Mouse (Mus musculus) c-Kit-positive CD71-negative TER-119-negative erythroid progenitor cells, embryonic 14.5 days (primary cell): ENCODE results near the gene Zfyve26.

Source experiments
- DNase-seq: peaks from one replicate; pipeline ENCODE4 v3.0.0-alpha.2; 2013; ENCODE audit warnings: low read depth

Gene Zfyve26

DNA sequence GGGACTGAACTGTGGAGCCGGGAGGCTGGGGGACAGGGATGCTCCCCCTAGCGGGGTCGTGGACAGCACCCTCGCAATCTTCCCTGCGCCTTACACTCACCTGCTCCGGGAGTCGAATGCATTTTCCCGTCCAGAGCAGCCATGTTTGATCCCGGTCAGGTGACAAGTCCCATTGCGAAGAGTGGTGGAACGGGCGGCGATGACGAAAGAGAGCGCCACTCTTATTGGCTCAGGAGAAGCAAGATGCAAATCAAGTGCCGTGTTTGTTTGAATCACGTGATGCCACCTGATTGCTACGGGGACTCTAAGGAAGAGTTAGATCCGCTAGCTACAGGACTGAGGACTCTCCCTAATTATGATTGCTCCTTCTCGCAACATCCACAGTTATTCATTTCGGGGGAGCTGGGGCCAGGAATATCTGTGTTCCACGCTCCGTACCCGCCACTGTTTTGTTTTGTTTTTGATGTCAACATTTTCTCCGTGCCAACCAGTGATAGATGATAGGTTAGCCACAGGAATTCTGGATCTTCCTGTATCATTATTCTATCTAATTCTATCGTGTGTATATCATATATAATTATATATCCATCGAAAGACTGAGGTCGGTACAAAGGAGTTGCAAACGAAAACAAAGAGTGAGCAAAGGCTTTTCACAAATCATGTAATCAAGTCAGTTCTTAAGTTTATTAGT, at the start of gene Zfyve26:
Gene Zfyve26, minus strand, starts transcription at position 179 of the 691 bp plus-strand sequence.
- DNase-seq: peak; percentile 92

DNA sequence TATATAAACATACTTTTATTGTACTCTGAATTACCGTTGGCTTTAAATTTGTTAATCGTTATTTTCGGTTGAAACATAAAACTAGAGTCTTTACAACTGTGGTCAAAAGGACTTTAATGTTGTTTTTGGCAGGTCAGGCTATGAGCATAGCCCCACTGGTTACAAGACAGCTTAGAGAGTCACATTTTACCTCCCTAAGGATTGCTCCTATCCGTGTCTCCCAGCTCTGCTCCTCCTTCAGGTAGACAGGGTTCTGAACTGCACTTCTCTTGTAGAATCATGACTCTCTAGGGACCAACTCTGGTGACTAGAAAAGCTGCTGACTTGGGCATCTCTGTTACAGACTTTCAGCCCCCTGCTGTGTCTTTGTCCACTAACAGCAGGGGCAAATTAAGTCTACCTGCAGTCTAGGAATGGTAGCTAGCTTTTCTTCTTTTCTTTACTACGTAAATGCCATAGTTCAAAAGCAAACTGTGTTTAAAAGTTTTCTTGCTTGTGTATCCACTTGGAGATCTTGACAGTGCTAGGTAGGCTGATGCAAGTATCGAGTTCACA, 45.3 kb upstream of the Zfyve26 start:
- no peak for DNase-seq

DNA sequence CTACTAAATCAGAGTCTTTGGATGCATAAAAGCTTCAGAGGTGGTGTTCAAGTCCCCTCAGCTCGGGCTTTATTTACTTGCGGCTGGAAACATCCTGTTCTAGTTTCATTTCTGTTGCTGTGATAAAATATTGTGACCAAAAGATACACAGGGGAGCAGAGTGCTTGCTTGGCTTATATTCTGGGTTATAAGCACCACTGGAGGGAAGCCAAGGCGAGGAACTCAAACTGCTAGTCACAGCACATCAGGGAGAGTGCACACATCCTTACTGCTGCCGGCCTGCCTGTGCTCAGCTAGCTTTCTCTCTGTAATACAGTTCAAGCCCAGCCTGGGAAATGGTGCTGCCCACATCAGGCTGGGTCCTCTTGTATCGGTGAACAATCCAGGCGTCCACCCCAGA, 44.4 kb upstream of the Zfyve26 start:
- no peak for DNase-seq

DNA sequence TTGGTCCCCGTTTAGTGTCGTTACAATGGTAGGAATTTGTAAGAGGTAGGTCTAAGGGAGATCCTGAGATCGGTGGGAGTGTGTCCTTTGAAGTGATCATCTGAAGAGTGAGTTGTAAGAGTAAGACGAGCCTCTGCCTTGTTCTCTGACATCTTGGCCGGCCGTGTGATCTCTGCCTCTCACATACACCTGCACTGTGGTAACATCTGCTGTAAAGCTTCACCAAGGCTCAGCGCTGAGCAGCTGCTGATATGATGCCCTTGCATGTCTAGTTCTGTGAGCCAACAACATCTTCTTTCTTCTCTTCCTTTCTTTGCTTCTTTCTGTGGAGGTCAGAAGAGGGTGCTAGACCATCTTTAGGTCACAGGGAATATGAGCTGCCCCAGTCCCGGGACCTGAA, 42.7 kb upstream of the Zfyve26 start:
- no peak for DNase-seq

DNA sequence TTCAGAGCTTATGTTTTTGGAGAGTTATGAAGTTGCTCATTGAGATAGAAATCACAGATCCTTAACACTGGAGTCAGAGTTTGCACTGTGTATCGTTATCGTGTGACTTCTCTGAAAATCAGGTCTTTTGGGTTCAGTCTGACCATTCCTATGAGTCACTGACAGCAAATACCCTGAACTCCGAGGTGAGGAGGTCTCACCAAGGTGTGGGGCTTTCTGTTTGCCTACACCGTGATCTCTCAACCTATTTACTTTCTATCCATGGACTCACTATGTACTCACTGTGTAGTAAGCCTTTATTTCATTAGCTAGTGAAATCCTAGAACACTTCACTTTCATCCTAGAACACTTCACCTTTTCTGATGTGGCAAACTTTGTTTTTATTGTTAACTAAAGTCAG, 35.6 kb upstream of the Zfyve26 start:
- DNase-seq: no peak

DNA sequence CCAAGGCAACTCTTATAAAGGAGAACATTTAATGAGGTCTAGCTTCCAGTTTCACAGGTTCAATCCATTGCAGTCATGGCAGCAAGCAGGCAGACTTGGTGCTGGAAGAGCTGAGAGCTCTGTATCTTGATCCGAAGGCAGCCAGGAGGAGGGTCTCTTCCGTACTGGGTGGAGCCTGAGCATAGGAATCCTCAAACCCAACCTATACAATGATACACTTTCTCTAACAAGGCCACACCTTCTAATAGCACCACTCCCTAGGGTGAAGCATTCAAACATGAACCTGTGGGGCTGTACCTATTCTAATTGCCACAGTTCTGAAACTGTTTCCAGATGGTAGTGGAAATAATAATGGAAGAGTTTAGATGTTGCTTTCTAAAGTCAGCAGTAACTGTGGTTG, 34.5 kb upstream of the Zfyve26 start:
- DNase-seq: no peak

DNA sequence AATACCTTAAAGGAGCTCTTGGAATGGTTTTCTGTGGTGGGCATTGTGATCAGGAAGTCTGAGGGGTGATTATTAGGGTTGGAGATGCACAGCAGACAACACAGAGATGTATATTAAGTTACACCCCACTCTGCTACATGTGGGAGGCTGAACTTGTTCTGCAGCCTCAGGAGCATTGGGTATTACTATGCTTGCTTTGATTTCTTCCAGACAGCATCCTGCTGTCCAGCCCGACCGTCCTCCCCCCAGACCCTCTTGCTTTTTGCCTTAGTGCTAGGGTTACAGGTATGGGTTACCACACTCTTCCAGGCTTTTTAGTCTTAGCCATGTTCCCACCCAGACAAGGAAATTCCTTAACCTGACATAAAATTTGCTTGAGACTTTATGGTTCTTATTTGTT, 31.8 kb upstream of the Zfyve26 start:
- no peak for DNase-seq

DNA sequence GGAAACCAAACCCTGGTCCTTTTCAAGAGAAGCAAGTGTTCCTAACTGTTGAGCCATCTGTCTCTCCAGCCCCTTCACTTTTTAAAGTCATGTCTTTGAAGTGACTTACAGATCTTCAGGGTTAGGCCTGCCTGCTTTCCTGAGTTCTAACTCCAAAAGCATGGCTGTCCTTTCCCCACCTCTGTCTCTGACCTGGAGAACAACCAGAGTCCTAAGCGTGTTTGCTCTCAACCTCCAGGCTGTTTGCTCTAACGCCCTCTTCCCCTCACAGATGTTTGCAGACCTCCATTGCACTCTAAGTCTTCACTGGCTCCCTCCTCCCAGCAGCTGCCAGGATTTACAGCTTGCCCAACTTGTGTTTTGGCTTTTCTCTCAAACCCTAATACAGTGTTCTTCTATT, 30.6 kb upstream of the Zfyve26 start:
- DNase-seq: no peak

DNA sequence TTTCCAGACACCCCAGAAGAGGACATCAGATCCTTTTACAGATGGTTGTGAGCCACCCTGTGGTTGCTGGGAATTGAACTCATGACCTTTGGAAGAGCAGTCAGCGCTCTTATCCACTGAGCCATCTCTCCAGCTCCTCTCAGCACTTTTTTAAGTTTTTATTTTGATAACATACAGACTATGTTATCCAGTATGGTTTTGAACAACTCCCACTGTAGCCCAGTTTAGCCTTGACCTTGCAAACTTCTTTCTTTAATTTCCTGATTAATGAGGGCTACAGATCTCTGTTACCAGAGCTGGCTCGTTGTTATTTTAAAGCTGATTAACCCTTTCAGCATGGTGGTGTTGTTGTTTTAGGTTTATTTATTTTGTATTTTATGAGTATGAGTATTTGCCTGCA, 30.1 kb upstream of the Zfyve26 start:
- DNase-seq: no peak

DNA sequence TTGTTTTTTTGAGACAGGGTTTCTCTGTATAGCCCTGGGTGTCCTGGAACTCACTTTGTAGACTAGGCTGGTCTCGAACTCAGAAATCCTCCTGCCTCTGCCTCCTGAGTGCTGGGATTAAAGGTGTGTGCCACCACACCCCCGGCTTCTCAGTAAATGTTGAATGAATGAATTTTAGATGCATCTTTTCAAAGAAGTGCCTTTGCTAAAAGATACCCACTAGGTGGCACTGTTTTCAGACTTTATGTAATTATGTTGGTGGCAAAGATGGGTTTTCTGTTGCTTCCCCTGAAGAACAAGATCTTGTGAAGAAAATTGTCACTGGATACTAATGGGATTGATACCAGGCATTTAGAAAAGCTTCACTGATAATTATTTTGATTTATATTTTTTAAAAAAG, 26.4 kb upstream of the Zfyve26 start:
- DNase-seq: peak; percentile 37

DNA sequence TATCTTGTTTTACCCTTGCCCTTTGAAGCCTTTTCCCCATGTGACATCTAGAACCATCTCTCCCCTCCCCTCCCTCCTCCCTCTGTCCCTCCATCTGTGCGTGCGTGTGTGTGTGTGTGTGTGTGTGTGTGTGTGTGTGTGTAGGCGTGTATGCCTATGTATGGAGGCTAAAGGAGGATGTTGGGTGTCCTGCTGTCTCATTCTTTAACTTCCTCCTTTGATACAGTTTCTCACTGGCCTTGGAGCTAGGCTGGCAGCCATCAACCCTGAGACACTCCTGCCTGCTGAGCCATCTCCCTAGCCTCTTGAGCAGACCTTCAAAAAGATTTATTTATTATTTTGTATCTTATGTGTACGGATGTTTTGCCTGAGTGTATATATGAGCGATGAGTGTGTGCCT, 24.8 kb upstream of the Zfyve26 start:
- DNase-seq: no peak

DNA sequence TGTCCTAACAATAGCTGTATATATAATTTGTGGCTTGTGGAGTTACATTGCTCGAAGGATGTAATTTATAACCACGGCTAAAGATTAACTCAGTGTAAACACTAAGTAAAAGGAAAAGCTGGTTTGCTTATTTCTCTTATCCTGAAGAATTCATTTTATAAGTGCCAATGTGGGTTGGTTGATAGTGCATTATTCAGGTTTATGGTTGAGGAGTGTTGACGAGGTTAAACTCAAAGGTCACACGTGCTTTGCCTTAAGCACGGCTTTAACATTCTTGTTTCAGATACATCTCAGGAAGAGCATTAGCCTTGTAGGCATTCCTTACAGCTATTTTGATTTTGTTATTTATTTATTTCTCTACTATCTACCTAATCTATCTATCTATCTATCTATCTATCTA, 21.2 kb upstream of the Zfyve26 start:
- DNase-seq: no peak

DNA sequence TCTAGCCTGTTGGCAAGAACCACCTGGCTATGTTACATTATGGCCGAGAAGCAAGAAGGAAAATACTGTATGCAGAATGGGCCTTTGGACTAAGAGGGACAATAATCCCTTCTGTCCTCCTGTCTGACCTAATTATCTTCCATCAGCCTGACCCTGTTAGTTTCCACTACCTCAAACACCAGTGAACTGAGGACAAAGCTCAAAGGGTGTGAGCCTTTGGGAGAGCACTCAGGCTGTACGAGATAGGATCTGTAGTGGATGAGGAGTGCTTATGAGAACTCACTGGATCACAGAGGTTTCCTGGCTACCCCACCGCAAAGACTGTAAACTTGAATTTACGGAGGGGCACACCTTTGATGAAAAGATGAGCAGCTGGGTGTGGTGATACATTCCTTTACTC, 17.6 kb upstream of the Zfyve26 start:
- DNase-seq: no peak

DNA sequence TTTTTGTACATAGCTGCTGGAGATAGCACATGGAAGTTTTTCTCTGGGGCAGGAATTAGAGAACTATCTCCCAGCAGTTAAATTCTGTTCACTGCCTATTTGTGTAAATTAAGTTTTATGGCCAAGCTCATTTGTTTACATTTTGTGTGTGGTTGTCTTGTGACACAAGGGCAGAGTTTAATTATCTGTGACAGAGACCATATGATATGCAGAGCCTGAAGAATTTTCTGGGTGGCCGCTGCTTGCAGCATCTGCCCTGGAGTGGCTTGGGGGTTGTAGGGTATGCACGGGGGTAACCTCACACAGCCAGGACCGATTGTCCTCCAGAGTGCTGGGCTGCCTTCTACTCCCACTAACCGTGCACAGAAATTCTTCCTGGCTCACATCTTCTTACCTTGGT, 9.9 kb upstream of the Zfyve26 start:
- no peak for DNase-seq

DNA sequence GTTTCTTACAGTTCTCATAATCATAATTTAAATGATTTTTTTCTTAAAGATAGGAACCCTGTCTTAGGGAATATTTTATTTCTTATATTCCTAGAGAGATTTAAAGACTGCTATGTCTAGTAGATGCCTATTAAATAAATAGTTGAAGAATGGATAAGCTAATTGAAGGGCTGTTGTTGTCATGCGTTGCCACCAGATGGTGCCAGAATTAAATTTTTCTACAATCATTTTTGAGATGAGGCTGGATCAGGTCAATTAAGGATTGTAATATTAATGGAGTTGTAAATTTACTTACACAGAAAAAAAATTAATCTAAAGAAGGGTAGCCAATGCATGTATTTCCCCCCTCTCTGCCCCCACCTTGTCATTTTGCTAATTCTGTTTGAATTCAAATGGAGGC, 9.0 kb upstream of the Zfyve26 start:
- no peak for DNase-seq

DNA sequence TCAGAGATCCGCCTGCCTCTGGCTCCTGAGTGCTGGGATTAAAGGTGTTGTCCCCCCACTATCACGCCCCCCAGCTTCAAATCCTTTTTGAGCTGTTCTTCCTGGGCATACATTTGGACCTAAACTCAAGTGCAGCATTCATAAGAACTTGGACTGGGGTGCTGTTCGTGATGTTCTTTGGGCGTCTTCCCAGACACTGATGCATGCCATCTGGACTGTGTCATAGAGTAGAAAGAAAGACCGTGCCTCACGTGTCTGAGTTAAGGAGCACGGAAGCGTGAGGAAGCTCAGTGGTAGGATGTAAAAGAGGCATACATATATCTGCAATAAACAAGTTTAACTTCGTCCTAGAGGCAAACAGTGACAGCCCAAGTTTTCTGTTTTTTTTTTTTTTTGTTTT, 5.7 kb upstream of the Zfyve26 start:
- no peak for DNase-seq

DNA sequence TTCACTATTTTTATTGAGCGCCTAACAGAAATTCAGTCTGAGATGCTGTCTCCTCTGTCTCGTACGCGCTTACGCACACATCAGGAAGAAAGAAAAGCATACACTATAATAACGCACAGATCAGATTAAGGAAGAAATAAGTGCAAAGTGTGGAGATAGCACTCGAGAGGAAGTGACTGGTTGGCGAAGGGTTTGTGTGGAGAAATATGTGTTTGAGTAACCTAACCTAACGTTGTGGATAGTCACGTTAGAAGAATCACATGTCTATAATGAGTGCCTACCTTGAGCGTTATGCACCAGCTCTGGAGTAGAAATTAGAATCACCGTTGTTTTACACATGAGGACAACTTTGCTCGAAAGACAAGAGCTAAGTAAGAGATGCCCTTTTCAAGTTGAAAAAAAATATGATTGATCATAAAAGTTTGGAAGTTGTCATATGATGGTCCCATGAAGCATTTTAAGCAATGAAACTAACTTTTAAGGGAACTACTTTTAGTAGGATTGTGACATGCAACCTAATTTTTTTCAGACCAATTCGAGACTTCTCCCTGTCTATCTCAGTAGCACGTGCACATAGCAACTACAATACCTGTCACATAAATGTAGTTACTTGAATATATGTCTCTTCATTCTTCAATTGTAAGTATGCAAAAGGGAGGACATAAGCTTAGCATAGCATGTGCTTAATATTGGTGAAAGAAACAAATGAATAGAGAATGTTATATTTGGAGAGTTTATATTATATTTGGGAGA, 2.0 kb upstream of the Zfyve26 start:
- DNase-seq: peak; percentile 28

DNA sequence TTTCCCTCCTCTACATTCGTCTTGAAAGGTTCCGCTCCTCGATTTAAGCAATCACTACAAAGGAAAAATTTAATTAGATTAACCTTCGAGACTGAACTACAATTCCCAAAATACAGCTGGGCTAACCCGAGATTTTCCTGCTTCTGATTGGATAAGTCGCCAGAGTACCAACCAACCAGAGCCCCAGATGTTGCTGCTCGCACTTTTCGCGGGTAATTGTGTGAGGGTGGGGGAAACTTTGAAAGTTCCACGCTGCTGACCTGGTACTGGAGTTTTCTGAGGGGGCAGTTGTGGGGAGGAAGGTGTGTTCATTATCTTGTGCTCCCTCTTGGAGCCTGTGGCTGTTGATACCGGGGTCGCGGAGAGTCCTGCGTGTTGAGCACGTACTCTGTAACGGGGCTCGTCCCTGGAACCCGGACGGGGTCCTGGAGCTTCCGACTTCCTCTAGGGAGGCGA, 1.0 kb upstream of the Zfyve26 start, which contains the start of gene Rad51b:
Gene Rad51b, plus strand, starts transcription at position 162 of the 456 bp plus-strand sequence.
- DNase-seq: peak; percentile 89

DNA sequence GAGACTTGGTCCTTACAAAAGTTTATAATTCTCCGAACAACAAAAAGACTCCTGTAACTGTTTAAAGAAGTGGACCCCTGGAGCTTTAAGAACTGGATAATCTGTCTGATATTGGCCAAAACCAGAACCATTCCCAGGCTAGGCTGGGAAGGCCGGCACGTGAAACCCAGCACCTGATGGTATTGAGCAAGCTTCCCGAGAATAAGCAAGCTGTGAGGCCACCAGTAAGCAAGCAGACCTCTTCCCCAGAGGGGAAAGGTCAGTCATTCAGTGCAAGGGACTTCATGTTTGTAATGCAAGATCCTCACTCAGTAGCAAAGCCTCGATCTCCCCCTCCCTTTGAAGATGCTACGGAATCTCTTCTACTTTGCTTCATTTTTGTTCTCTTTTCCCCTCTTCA, 3.2 kb downstream of the Zfyve26 start:
- no peak for DNase-seq

DNA sequence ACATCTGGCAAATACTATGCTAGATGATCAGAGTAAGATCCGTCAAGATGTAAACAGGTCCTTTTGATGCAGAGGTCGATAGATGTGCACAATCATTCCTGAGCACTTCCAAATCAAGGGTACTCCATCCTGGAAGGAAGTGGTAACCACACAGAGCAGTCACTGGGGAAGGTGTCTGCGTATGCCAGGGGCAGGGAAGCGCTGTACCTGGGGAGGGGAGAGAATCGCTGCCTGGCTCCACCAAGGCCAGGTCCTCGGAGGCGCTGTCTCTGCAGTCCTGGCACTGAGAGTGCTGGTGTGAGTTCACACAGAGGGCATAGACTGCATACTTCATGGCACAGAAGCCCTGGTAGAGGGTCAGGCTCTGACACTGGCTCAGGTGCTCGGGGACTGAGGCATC, 13.5 kb downstream of the Zfyve26 start:
- no peak for DNase-seq

DNA sequence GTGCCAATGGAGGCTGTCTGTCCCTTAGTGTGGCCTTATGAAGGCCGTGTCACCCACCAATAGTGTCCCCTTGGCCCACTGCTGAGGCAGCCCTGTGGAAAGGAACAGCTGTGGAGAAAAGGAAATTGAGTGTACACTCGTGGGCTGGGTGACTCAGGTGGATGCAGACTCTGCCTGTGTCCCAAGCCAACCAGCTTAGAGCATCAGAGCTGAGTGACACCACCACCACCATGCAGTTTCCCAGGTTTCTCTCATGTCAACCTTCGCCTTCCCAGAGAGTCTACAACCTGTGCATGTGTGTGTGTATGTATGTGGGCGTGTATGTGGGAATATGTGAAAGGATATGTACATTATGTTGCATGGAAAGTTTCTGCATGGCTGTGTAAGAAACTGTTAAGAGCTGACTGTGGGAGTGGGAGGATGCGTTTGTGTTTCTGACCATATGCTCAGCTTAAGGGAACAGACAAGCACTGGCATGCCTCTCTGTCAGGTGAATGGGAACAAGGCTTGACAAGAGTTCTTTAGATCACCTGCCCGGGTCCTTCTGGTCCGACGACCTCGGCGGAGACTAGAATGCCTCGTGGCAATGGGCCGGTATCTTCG, 16.5 kb downstream of the Zfyve26 start:
- no peak for DNase-seq

DNA sequence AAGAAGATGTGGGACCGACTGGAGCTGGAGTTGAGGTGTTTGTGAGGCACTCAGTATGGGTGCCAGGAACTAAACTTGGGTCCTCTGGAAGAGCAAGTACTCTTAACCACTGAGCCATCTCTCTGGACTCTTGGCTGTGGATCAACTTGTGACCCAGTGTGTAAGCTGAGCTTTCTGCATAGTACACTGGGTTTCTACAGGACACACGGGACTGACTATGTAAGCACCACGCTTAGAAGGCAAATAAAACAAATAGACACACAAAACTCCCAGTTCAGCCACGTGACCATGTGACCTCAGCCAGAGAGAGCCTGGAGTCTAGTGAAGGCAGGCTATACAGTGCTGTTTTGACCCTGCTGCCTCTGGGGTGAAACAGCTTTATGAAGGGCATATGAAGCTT, 23.5 kb downstream of the Zfyve26 start:
- no peak for DNase-seq

DNA sequence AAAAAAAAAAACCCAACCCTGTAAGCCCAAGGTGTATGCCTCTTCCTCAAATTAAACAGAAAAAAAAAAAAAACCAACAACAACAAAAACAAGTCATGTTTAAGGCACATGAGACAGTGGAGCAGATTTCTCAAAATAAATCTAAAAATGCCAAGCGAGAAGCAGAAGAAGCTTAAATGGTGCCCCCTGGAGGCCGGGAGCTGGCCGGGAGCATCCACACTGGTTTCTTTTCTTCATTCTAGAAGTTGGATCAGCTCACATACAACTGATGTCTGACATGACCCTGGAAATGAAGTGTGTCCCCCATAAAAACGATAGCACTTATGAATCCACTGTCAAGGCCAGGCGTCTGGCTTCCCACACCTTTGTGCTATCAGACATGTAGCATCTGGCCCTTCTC, 35.1 kb downstream of the Zfyve26 start:
- peak; percentile 24 for DNase-seq
